Mouse (Mus musculus) kidney, postnatal 14 days (tissue): ENCODE results near the gene Ppfibp1.

Experiments used
- DNase-seq: peaks from one replicate; pipeline ENCODE4 v3.0.0; 2022; ENCODE audit warnings: mixed read lengths

Ppfibp1 gene

DNA sequence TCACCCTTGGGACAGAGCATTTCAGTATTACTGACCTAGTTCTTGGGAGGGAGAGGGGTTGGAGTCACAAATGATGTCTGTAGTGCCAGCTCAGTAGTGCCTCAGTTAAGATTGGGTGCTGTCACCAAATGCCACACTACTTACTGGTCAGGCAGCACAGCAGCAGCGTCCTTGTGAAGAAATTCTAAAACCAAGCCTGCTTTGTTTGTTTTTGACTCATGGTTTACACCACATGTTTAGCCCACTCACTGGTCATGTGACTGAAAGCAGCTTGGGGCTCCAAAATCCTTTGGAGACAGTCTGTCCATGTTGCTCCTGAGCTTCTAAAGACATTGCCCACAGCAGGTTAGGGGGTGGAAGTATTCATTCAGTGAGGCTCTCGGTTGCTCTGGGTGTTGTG lies 4.9 kb upstream of the Ppfibp1 start:
- no peak for DNase-seq

DNA sequence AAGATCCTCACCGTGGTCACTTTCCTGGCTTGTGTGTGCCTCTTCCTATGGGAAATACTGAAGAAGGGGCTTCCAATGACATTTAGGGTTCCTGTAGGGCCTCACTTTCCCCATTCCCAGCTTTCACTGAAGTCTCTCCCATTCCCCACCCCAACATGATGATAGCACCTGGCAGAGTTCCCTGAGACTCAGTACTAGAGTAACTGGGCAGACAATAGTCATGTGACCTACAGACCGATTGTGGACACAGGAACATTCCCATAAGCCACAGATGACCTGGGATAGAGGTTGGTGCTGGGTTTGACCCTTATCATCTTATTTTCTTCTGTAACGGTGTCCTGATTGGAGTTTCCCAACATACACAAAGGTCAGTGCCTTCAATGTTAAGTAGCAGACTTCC lies 4.1 kb upstream of the Ppfibp1 start:
- DNase-seq, result no peak

DNA sequence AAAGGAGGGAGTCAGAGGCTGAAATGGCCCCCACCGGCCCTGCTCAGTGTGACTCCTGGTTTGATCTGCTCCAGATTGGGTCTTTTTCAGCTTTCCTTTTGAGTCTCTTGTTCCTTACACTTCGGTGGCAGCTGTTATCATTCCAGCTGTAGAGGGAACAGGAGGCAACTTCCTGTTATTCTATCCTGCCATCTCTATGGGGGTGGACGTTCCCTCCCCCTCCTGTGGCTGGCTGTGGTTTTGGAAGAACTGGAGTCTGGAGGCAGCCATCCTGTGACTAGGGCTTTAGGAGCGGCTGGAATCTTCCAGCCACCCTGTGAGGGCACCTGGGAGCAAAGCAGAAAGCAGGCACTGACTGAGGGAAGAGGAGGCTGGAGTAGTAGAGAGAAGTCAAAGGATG lies 3.4 kb upstream of the Ppfibp1 start:
- DNase-seq, result peak; percentile 68

DNA sequence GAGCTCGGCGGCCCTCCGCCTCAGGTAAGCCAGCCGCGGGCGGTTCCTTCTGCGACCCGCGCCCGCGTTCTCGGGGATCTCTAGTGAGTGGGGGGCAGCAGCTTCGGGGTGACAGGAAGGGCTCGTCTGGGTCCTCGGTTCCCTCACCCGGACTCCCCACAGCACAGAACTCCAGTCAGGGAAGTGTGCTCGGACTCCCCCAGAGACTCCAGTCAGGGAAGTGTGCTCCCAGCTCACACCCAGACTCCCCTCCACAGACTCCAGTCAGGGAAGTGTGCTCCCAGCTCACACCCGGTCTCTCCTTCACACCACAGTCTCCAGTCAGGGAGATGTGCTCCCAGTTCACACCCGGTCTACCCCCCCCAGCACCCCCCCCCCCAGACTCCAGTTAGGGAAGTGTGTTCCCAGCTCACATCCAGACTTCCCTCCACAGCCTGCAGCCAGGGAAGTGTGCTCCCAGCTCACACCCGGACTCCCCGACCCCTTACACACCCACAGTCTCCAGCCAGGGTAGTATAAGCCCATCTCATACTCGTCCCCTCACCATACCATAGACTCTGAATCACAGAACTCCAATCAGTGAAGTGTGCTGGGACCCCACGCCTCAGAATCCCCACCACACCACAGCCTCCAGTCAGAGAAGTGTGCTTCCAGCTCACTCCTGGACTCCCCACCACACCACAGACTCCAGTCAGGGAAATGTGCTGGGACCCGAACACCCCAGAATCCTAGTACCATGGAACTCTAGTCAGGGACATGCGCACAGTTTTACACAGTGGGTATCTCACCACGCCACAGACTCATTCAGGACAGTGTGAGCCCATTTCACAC lies 588 bp downstream of the Ppfibp1 start:
- no peak for DNase-seq

DNA sequence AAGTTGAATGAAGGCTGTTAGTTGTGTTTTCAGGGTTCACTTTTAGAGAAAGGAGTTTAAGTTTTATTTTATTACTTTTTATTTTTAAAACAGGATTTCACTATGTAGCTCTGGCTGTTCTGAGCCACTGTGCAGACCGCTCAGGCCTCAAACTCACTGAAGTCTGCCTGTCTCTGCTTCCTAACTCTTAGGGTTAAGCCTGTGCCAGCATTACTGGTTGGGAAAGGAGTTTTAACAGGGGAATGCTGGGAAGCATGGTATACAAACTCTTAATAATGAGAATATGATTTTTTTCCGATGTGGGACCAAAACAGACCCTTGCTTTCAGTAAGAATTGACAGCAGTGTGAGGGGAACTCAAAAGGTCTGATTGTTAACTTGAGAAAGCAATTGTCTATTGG lies 1.9 kb downstream of the Ppfibp1 start:
- no peak for DNase-seq

DNA sequence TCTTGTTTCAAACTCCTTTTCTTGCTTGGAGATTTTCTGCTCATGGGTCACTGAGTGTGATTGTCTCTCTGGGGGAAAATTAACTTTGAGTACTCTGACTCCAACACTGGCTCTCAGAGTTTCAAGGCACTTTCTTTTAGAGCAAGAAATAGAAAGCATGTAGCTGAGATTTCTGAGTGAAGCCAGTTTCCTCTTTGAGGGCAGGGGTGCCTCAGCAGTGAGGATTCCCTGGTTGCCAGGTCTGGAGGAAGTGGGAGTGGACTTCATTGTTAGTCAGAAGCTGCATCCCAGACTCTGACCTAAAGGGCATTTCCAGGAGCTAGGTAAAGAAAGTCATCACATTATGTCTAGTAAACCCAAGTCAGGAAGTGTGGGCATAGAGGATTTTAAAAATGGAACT lies 2.3 kb downstream of the Ppfibp1 start:
- peak; percentile 58 for DNase-seq

DNA sequence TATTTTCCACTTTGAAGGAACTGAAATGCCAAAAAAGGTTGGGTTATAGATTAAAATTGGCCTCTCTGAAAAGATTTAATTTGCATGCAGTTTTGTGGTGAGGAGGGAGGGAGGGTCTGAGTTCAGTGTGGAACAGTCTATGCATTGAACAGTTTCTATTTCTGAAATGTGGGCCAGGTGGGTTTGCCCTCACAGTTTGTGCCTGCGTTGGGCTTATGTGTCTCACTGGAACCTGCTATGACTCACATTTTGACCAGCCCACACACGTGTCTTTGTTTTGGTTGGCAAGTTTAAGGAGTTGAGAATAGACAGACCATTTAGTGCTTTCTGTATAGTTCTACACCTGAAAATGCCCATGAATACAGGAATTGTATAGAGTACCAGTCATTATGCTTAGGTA lies 5.6 kb downstream of the Ppfibp1 start:
- DNase-seq, result no peak

DNA sequence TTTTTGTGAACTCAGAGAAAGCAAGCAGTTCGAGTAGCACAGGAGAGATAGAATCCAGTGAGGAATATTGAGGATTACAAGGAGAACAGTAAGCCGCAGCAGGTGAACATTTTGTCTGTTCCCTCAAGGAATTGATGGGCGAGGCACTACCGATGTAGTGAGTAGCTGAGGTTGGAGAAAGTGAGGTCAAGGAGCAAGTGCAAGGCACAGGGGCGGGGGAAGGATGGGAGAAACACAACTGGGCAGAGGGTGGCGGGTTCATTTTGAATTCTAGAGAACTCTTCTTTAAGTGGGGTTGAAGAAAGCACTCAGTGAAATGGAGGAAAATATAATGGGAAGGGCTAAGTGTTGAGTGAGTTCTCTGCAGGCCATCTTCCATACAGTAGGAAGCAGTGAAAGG lies 10.4 kb downstream of the Ppfibp1 start:
- no peak for DNase-seq

DNA sequence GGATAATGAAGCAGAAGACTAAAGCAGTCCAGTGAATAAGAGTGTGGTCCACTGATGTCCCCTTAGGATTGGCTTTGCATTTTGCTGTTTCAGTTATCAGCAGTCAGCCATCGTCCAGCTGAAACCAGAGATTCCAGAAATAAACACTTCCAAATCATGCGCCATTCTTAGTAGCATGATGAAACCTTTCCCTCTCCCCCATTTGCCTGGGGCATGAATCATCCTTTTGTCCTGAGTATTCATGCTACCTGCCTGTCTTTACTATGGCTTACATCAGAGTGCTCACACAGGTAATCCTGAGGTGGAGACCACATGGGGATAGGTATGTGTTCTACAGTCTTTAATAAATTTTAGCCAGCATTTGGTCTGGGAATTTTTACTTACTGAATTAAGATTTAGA lies 11.4 kb downstream of the Ppfibp1 start:
- no peak for DNase-seq

DNA sequence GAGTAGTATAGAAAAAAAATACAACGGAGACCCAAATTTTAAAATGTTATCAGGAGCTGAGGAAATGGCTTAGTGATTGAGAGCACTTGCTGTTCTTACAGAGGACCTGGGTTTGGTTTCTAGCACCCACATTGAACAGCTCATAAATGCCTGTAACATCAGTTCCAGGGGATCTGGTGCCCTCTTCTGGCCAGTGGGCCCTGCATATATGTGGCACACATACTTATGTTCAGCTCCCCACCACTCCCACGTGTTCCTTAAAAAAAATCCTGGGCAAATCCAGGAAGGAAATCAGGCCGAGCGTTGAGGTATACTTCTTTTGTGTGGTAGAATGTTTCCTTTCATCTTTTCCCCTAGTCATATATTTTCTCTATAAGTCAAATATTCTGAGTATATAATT lies 13.6 kb downstream of the Ppfibp1 start:
- DNase-seq, result no peak

DNA sequence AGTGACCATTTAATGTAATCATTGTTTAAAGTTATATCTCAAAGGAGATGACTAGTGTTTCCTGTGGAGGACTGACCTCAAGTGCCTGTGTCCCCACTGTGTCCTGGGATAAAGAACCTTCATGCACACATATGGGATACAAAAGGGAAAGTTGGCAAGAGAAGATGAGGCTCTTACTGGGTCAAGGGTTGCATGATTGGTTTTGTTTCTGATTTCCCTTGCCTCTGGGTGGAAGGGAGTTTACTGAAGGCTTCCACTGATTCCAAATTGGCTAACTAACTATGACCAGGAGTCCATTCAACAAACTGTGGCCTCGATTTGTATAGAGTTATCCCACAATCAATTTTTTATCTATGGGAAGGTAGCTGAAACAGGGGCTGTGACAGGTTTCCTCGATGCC lies 15.3 kb downstream of the Ppfibp1 start:
- DNase-seq, result no peak

DNA sequence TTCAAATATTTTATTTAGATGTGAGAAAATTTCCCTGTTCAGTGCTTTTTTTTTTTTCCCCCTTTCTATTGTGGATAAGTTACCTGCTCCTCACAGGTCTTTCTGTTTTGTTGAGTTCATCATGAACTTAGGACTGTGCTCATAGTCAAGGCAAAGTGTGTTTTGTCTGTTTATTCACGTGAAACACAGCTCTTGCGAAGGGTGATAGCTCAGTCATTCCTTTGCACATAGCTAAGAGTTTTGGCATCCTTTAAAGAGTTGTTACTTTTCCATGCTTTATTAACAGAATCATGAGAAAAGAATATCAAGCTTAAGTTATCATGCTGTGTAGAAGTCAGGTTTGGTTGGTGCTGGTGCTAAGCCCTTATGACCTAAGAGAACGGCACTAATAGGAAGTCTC lies 16.4 kb downstream of the Ppfibp1 start:
- DNase-seq, result no peak

DNA sequence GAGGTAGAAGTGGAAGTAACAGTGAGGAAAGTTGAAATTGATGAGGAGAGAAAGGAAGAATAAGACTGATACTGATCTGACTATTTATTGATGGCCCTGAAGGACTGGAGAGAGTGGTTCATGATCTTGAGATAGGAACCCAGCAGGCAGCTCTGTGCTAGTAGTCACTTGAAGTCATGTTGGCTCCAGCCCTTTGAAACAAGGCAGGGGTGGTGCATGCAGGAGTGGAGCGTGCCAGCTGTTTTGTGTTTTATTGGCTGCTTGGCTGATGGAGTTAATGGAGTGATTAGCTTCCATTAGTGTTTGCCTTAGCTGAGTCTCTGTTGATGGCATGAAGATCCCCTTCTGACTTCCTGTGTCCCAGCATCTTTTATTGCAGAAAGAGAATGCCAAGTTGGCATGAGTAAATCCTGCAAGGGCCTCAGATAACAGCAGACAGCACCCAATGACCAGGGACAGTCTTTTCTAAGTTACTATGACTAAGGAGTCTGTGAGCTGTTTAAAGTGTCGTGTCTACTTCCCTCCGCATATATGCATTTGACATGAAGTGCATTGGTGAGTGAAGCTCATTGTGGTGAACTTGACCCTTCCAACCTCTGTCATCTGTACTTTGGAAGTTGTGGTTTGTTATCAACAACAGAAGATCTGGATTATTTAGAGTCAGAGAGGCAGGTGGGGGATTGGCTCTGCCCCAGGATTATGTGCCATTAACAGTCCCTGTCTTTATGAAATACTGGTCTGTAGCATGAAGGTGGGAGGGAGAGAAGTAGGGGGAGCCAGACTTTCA lies 17.9 kb downstream of the Ppfibp1 start:
- no peak for DNase-seq

DNA sequence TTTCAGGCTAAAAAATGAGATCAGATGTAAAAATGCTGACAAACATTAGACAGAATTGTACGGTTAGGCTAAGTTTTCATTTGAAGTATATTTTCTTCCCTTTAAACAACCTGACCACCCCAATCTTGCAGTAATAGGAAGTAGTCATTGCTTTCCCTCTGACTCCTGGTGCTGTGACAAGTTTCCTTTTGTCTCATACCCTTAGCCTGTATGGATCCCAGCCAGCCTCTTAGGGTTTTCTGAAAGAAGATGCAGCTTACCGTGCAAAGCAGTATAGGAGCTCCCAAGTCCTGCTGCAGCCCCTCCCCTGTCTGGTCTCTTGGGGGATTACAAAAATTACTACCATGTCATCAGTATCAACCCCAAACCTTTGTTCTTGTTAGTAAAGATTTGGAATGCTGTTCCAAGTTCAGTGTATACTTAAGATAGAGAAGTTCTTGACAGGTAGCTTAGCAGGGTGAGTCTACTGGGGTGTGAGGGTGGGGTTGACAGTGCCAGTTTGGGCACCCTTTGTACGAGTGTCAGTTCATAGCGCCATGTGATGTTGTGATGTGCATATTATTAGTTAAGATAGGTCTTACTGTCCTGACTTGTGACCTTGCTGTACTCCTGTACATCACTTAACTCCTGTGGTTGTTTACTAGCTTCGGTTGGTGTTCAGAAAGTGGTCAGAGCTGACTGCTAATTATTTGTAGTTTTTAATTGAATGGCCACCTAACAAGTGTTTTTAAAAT lies 18.9 kb downstream of the Ppfibp1 start:
- no peak for DNase-seq

DNA sequence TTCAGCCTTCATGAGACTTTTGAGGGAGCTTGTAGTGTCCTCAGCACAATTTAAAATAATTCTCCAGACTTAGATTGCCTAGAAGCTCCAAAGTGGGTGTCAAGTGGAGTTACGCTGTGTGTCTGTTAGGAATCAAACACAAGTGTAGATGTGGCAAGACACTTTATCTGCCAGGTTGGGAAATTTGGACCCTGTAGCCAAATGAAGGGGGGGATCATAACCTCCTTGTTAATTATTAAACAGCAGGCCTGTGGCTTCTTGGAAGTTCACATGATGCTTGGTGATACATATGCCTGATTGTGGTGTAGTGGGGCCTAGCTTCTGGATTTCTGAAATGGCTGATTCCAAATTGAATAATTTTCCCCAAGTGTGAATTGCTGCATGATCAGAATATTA lies 19.5 kb downstream of the Ppfibp1 start:
- DNase-seq, result peak; percentile 61

DNA sequence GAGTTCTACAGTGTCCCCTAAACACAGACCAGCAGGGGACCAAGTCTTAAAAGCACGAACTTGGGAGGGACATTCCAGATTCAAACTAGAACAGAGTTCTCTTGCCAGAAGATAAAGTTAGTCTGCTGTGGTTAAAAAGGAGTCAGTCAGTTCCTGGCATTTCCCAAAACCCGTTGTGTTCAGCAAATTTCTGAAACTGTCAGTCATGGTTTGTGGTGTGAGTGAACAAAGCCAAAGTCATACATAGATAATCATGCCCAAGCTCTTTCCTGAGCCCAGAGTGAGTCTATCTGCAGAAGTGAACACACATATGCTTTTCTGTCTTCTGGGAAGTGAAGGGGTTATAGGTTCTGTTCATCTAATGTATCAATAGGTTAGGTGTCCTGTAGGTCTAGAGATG lies 20.5 kb downstream of the Ppfibp1 start:
- no peak for DNase-seq

DNA sequence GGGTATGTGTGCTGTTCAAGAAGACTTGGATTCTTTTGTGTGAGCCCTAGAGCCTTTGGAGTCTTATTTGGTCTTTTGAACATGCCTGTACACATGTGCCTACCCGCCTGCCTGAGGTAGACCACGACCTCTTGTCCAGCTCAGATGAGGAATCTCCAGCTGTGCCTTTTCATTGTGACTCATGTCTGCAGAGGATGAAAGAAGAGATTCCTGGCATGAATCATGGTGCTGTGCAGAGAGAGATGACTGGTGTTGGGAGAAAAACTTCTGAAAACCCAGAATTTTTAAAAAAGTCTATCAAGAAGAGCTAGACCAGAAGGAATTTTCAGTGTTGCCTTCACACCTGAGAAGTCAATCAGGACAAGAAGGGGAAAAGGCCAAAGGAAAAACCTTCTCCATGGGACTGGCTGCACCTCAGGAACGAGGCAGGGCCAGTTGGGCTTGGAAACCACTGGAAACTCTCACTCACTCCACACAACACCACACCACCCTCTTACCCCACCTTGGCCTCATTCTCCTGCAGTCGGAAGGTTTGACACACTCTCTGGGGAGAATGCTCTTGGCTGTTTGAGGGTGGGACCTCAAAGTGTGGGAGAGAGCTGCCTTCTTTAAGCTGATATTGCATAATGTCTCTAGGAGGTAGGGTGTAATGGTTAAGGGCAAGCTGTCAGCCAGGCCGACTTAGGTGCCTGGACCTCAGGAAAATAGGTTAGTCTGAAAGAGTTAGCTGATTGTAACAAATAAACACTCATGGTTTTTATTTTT lies 21.6 kb downstream of the Ppfibp1 start:
- DNase-seq, result no peak

DNA sequence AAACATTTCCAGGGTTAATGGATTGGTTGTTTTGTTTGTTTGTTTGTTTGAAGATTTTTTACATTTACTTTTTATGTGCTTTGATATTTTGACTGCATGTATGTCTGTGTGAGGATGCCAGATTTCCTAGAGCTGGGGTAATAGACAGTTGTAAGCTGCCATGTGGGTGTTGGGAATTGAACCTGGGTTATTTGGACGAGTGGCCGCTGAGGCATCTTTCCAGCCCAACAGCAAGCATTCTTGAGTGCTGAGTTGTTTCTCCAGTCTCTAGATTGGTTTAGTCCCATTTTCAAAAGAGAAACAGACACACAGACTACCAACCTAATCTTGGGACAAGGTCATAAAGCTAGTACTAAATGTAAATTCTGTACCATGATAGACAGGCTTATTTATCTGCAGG lies 22.5 kb downstream of the Ppfibp1 start:
- no peak for DNase-seq

DNA sequence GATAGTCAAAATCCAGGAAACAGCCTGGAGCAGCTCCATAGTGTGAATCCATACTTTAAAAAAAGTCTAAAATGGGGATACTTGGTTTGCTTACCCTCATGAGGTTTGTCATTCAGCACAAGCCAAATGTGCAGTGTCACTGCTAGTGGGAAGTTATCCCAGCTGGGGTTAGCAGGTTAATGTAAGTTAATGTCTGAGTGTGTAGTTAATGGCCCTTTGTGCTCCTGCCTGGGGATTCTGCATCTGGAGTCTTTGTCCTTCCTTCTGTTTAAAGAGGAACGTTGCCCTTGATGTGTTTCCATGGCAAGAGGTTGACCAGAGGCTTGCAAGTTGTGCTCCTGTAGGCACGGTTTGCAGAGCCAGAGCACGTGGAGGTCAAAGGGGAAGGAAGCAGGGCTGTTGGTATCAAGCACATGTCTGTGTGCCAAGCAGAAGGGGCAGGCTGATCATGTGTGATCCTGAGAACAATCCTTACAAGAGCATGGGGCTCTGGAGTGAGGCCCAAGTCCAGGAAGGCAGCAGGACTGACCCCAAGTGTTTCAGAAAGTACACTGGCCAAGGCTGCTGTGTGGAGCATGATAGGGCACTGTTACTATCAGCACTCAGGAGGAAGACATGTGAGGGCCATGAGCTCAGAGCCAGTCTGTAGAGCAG lies 24.7 kb downstream of the Ppfibp1 start:
- DNase-seq, result peak; percentile 71

DNA sequence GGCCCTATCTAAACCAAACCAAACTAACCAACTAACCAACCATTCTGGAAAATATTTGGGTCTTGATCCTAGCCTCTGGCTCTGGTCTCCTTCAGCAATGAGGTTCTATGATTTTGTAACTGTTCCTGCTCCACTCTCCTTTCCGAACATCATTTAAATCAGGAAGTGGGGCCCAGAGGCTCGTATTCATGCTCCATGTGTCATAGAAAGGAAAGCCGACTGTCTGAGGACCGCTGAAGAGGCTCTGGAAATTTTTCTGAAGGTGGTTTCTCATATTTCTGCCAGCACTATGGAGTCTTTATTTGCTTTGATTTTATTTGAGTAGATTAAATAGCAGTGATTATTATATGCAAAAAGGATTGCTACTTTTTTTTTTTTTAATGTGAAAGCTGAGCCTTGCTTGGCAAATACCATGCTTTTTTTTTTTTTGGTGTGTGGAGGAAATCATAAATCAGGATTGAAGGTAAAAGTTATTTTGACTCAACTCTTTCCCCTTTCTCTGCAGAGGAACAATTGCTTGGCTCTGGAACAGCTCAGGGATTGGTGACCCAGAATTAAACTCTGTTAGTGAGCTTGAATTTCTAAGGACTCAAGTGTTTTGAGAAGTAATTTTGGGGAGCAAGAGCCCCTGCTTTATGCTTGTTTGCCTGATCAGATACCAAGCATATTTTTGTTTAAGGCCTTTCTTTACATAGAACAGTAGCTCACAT lies 25.4 kb downstream of the Ppfibp1 start:
- no peak for DNase-seq

DNA sequence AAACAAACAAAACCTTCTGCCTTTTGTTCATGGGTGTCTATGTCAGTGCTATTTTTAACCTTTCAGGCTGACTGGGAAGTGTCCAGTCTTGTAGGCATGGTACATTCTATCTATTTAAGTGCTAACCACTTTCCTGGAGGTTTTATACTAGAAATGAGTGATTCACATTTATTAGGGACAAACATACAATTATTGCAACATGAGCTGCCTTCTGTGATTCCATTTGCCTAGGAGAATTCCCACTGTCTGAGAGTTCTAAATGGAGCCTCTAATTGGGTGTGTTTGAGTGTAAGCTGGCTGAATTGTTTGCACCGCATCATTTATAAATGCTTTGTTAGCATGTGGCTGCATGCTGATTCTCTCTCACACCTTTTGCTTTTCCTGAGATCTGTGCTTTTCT lies 27.5 kb downstream of the Ppfibp1 start:
- DNase-seq, result no peak

DNA sequence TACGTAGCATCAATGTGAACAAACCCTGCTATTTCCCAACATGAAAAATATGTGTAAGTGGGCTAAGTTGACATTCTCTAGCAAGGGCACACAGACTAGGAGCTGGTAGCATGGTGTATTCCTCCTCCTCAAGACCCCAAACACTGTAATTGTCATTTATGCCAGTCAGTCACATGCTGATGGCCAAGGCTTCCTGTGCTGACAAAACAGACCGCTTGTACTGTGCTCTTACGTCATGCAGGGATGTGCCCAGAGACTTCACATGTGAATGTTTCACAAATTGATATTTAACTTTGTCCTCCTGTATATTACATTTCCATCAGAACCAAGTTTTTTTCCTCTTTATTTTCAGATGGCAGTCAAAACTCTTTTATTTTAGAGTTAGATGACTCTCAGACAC lies 29.1 kb downstream of the Ppfibp1 start:
- no peak for DNase-seq
